Mouse (Mus musculus) forebrain, embryonic 16.5 days (tissue): ENCODE data around the gene Glul. TPM values are rescaled to one million over a fixed set of nuclear protein-coding genes. Genes with fewer than 3 reads are reported as not detected.

Experiments used
- ATAC-seq: fragments of 200-750 bp; cut with Nextera tagmentation; 2 replicates; pipeline ENCODE4 v1.8.0; 2017; ENCODE audit warnings: mild to moderate bottlenecking, moderate library complexity
- H3K27ac ChIP-seq: fragments of 300-500 bp; sonication (generic); 2 replicates; pipeline ENCODE4 v1.5.1; 2014; ENCODE audit warnings: low read length, control low read depth
- H3K27me3 ChIP-seq: fragments of 300-500 bp; sonication (generic); replicated peaks from 2 replicates; pipeline ENCODE4 v1.6.1; 2014; ENCODE audit warnings: low read length; ENCODE audit not compliant: control insufficient read depth, insufficient read depth
- H3K36me3 ChIP-seq: fragments of 300-500 bp; sonication (generic); 2 replicates; pipeline ENCODE4 v1.6.1; 2014; ENCODE audit not compliant: control insufficient read depth, insufficient read depth
- H3K4me1 ChIP-seq: fragments of 300-500 bp; sonication (generic); replicated peaks from 2 replicates; pipeline ENCODE4 v1.6.1; 2014; ENCODE audit warnings: low read length; ENCODE audit not compliant: control insufficient read depth, insufficient read depth
- H3K4me2 ChIP-seq: fragments of 300-500 bp; sonication (generic); 2 replicates; pipeline ENCODE4 v1.6.1; 2014; ENCODE audit warnings: mild to moderate bottlenecking, low read length, control low read depth
- H3K4me3 ChIP-seq: fragments of 300-500 bp; sonication (generic); replicated peaks from 2 replicates; pipeline ENCODE4 v1.5.1; 2014; ENCODE audit warnings: mild to moderate bottlenecking, low read length, control low read depth
- H3K9ac ChIP-seq: fragments of 300-500 bp; sonication (generic); replicated peaks from 2 replicates; pipeline ENCODE4 v1.6.1; 2014; ENCODE audit warnings: low read depth, low read length, control low read depth
- H3K9me3 ChIP-seq: fragments of 300-500 bp; sonication (generic); 2 replicates; pipeline ENCODE4 v1.6.1; 2016; ENCODE audit warnings: low read length; ENCODE audit not compliant: control insufficient read depth
- WGBS: fragments of 180-500 bp; shearing (Covaris S2); extraction: QIAGEN DNeasy Blood & Tissue Kit; methylation state at CpG from one replicate; pipeline ENCODE4 v1.1.7; 2014; 5-methylcytosine and 5-hydroxymethylcytosine counted together
- polyA plus RNA-seq: library from polyadenylated mRNA; unstranded; fragments of >200 nt; fragmentation: Nextera tagmentation; extraction: Ambion mirVana; gene quantifications from 2 replicates; pipeline ENCODE4 v1.2.1, GENCODE M21; 2015

The Glul gene
- polyA plus RNA-seq, 1 experiment from 2014 or later = 114 TPM

DNA sequence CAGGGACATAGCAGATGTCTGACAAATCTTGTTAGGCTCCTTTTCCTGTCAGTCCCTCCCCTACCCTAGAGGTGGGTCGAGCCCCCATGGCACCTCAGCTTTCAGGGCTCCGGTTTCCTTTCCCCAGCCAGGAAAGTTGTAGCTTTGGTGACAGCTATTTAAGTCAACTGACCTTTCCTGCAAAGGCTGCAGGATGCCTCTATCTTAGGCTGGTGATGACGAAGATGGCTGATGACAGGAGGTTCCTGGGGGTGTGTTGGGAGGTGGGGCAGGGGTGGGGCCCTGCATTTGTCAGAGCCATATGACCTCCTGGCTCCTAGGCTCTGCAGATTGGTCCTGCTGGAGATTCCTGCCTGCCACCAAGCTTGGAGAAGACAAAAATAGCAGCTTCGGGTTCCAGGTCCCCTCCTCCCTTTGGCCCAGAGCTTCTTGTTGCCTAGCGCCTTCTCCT, 22.9 kb downstream of the Glul start:
- Histone ChIP-seq H3K27ac (no peak overlapping the region), H3K9ac (no peak overlapping the region), H3K4me3 (no peak overlapping the region), H3K4me1 (no peaks in the 10 kb centered on the region), H3K36me3 (no peaks in the 10 kb centered on the region), H3K9me3 (no peaks in the 10 kb centered on the region), H3K4me2 (no peak overlapping the region), H3K27me3 (no peaks in the 10 kb centered on the region)
- no peak for ATAC-seq
- 71% methylated on average over 5 of the region's 5 CpGs for WGBS

DNA sequence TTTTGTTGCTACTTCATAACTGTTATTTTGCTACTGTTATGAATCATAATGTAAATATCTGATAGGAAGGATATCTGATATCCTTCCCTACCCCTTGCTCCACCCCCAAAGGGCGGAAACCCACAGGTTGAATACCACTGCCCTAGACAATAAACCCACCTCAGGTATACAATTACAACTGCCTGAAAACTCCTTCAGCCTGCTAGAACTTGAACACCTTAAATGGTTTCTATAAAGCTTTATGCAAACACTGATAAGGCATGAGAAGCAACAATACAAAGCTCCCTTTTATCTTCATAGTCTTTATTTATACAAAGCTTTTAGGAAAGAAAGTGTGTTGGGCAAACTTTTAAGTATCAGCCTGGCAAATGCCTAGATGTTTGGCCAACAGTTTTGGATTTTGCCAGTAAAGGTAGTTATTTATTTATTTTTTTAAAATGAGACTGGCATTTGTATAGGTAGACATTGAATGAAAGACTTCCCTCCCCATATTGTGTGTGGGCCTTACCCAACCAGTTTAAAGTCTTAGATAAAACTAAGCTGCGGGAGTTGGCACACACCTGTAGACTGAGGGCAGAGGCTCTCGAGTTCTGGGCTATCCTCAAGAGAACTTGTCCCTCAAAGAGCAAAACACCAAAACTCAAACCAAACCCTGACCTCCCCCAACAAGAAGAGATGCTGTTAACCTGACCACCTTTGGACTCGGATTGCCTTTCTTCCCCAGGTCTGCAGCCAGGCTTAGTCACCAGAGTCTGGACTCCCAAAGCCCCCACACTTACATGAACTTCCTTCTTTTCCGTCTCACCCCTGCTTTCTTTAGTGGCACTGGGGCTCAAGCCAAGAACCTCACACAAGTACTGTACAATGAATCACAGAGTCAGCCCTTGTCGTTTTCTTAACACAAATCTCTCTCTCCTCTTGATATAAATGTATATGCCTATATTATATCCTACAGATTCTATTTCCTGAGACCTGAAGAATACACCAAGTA, 24.9 kb downstream of the Glul start:
- Histone ChIP-seq H3K4me3 (no peak overlapping the region), H3K4me1 (no peaks in the 10 kb centered on the region), H3K27me3 (no peaks in the 10 kb centered on the region), H3K27ac (no peak overlapping the region), H3K9ac (no peak overlapping the region), H3K9me3 (no peaks in the 10 kb centered on the region), H3K4me2 (no peak overlapping the region), H3K36me3 (no peaks in the 10 kb centered on the region)
- WGBS = 85% methylated on average over 6 of the region's 6 CpGs
- no peak for ATAC-seq

DNA sequence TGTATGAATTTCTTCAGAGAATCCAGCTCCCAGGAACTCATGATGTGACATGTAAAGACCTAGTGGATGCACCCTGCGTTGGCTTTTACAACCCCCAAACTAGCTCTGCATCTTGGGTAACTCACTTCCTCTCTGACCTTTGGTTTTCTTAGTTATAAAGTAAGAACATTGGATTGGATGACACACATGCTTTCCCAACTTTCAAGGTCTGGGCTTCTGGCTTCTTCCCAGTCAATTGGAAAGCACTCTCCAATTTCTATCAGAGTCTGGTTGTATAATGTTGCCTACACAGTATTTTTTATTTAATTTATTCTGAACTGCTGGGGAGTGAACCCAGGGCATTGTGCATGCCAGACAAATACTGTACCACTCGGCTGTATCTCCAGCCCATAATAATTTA, 30.7 kb downstream of the Glul start:
- no peak for ATAC-seq
- no peak overlapping the region for H3K9ac ChIP-seq
- H3K36me3 ChIP-seq = no peaks in the 10 kb centered on the region
- H3K4me1 ChIP-seq = no peaks in the 10 kb centered on the region
- no peak overlapping the region for H3K27ac ChIP-seq
- no peak overlapping the region for H3K4me2 ChIP-seq
- H3K4me3 ChIP-seq = no peak overlapping the region
- 82% methylated on average over 2 of the region's 2 CpGs for WGBS
- no peaks in the 10 kb centered on the region for H3K27me3 ChIP-seq
- H3K9me3 ChIP-seq = no peaks in the 10 kb centered on the region

DNA sequence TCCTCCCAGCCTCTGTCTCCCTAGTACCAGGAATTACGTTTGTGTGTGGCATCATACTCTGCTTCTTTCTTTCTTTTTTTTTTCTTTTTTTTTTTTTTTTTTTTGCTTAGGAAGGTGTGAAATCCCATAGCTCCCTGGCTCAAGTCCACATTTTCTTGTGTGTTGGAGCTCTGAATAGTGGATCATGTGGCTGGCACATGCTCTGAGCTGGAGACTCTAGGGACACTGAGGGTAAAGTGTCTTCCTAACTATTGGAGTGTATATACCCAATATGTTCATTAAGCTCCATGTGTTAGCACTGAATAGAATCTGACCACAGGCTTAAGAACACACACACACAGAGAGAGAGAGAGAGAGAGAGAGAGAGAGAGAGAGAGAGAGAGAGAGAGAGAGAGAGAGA, 34.0 kb downstream of the Glul start:
- no peaks in the 10 kb centered on the region for H3K9me3 ChIP-seq
- ATAC-seq = no peak
- H3K9ac ChIP-seq = no peak overlapping the region
- no peak overlapping the region for H3K4me3 ChIP-seq
- WGBS = 77% methylated on average over 1 of the region's 1 CpGs
- no peak overlapping the region for H3K4me2 ChIP-seq
- no peaks in the 10 kb centered on the region for H3K27me3 ChIP-seq
- H3K27ac ChIP-seq = no peak overlapping the region
- no peaks in the 10 kb centered on the region for H3K36me3 ChIP-seq
- H3K4me1 ChIP-seq = 0 out of 2 replicates have a peak, but pooled peaks cover 2% of the 10 kb centered on the region

DNA sequence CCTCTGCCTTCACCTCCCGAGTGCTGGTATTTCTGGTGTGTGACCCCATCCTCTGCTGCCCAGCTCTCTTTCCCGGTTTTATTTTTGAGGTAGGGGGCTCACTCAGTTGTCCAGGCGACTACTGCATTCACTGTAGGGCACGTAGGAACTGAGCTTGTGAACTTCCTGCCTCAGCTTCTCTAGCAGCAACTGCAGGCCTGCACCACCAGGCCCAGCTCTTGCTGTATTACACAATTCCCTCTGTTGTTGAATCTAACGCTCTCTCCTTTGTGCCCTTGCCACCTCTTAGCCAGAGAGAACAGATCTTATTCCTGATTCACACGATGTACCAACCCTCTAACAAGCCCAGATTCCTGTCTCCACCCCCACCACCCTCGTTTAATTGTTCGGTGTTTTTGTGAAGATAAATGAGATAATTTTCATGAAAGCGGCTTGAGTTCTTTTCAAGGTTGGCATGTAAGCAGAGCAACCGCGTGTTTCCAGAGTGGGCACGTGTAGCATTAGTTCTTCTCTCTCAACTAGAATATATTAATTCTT, 36.2 kb downstream of the Glul start:
- Histone ChIP-seq H3K36me3 (no peaks in the 10 kb centered on the region), H3K4me3 (no peak overlapping the region), H3K4me1 (0 out of 2 replicates have a peak, but pooled peaks cover 2% of the 10 kb centered on the region), H3K9ac (no peak overlapping the region), H3K4me2 (no peak overlapping the region), H3K9me3 (no peaks in the 10 kb centered on the region), H3K27me3 (no peaks in the 10 kb centered on the region), H3K27ac (no peak overlapping the region)
- no peak for ATAC-seq
- WGBS = 37% methylated on average over 12 of the region's 12 CpGs

DNA sequence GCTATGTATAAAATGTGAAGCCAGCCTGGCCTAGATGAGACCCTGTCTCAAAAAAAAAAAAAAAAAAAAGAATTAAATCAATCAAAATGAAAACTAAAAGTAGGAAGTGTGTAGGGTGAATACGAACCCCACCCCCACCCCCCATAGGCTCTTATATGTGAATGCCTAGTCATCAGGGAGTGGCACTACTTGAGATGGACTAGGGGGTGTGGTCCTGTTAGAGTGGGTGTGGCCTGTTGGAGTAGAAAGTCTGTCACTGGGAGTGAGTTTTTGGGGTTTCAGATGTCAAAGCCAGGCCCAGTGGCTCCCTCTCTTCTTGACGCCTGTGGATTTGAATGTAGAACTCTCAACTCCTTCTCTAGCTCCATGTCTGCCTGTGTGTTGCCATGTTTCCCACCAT, 37.3 kb downstream of the Glul start:
- Histone ChIP-seq H3K9ac (no peak overlapping the region), H3K27ac (no peak overlapping the region), H3K4me1 (0 out of 2 replicates have a peak, but pooled peaks cover 2% of the 10 kb centered on the region), H3K9me3 (no peaks in the 10 kb centered on the region), H3K4me2 (no peak overlapping the region), H3K4me3 (no peak overlapping the region), H3K36me3 (no peaks in the 10 kb centered on the region), H3K27me3 (no peaks in the 10 kb centered on the region)
- no peak for ATAC-seq
- WGBS = 93% methylated on average over 2 of the region's 2 CpGs

DNA sequence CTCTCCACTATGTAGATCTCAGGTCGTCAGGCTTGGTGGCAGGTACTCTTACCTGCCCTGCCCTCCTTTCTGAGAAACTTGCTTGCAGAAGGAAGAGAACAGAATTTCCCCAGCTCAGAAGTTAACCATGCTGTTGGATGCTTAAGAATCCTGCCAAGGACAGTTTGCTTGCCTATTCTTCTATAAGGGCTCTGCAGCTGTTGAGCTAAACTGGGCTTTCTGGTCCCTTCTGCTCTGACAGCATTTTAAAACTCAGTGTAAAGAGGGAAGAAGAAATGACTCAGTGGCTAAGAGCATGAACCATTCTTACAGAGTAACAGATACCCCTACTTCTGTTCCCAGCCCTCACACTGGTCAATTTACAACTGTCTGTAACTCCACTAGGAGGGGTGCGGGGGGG, 41.2 kb downstream of the Glul start:
- no peak overlapping the region for H3K4me3 ChIP-seq
- H3K9ac ChIP-seq = no peak overlapping the region
- H3K9me3 ChIP-seq = no peaks in the 10 kb centered on the region
- no peaks in the 10 kb centered on the region for H3K4me1 ChIP-seq
- no peak for ATAC-seq
- no peak overlapping the region for H3K27ac ChIP-seq
- no peaks in the 10 kb centered on the region for H3K36me3 ChIP-seq
- H3K4me2 ChIP-seq = no peak overlapping the region
- no peaks in the 10 kb centered on the region for H3K27me3 ChIP-seq
- WGBS = 91% methylated on average over 2 of the region's 2 CpGs

DNA sequence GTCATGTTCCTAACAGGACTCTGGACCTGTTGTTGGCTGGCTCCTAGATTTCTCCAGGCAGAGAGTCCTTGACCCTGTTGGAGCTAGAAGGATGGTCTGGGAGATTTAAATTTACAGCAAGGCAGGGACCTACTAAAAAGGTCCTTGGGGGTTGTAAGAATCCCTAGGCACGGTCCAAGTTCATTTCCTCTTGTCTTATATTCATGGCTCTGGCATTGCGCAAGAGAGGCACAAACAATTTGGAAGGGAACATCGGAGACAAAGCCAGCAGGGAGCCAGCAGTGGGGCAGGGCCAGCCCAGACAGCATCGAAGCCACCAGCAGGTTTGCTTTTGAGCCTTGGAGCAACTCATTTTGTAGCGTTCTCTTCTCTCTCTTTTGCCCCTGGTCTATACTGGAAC, 45.4 kb downstream of the Glul start:
- Histone ChIP-seq H3K27me3 (no peaks in the 10 kb centered on the region), H3K9ac (no peak overlapping the region), H3K4me3 (no peak overlapping the region), H3K36me3 (no peaks in the 10 kb centered on the region), H3K4me2 (no peak overlapping the region), H3K27ac (no peak overlapping the region), H3K9me3 (no peaks in the 10 kb centered on the region), H3K4me1 (no peaks in the 10 kb centered on the region)
- no peak for ATAC-seq
- WGBS = 69% methylated on average over 5 of the region's 5 CpGs

DNA sequence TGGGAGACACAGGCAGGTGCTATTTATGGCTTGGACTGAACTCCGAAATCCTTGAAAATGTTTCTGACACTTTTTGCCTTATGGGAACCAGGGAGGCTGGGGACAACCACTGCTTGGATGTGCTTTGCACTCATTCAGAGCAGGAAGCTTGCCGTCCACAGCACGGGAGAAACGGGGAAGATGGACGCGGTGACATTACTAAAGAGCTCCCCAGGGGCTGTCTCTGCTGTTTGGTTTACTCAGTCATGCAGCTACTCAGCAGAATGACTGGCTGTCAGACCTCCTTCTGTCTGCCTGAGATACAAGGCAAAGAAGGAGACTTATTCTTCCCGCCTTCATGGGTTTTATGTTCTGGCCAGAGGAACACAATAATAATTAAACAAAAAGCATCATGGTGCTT, 47.2 kb downstream of the Glul start:
- Histone ChIP-seq H3K4me2 (no peak overlapping the region), H3K27me3 (no peaks in the 10 kb centered on the region), H3K27ac (no peak overlapping the region), H3K36me3 (no peaks in the 10 kb centered on the region), H3K9ac (no peak overlapping the region), H3K4me3 (no peak overlapping the region), H3K4me1 (no peaks in the 10 kb centered on the region), H3K9me3 (no peaks in the 10 kb centered on the region)
- whole genome bisulfite sequencing = 38% methylated on average over 7 of the region's 7 CpGs
- no peak for ATAC-seq
